Mouse (Mus musculus) lung, postnatal 25 days (tissue): ENCODE measurements around the gene Areg.

Source experiments
- DNase-seq: peaks from one replicate; pipeline ENCODE4 v3.0.0; 2022; ENCODE audit warnings: low spot score

Gene Areg

GRCm38 (mm10) chr5:91139446-91139873 is at the start of gene Areg:
Gene Areg (plus strand): TSS chr5:91139599.
- DNase-seq: peak; percentile 44

GRCm38 (mm10) chr5:91090301-91090700 is 49.1 kb upstream of the Areg start:
- DNase-seq: no peak

GRCm38 (mm10) chr5:91097911-91098614 is 41.3 kb upstream of the Areg start:
- DNase-seq: no peak

GRCm38 (mm10) chr5:91101742-91102141 is 37.7 kb upstream of the Areg start:
- DNase-seq: no peak

GRCm38 (mm10) chr5:91103943-91104665 is 35.3 kb upstream of the Areg start:
- no peak for DNase-seq

GRCm38 (mm10) chr5:91106248-91106647 is 33.2 kb upstream of the Areg start:
- no peak for DNase-seq

GRCm38 (mm10) chr5:91110023-91110670 is 29.3 kb upstream of the Areg start:
- no peak for DNase-seq

- DNase-seq: no peak
Measured at GRCm38 (mm10) chr5:91111019-91111418, 28.4 kb upstream of the Areg start.

- no peak for DNase-seq
Measured at GRCm38 (mm10) chr5:91113967-91114366, 25.4 kb upstream of the Areg start.

GRCm38 (mm10) chr5:91114574-91114973 is 24.8 kb upstream of the Areg start:
- no peak for DNase-seq

GRCm38 (mm10) chr5:91118618-91119017 is 20.8 kb upstream of the Areg start:
- no peak for DNase-seq

- DNase-seq: no peak
Measured at GRCm38 (mm10) chr5:91123404-91123803, 16.0 kb upstream of the Areg start.

GRCm38 (mm10) chr5:91124140-91124539 is 15.3 kb upstream of the Areg start:
- DNase-seq: no peak

GRCm38 (mm10) chr5:91126623-91127022 is 12.8 kb upstream of the Areg start:
- no peak for DNase-seq

- no peak for DNase-seq
Measured at GRCm38 (mm10) chr5:91134961-91135360, 4.4 kb upstream of the Areg start.

- no peak for DNase-seq
Measured at GRCm38 (mm10) chr5:91138970-91139369, 429 bp upstream of the Areg start.

GRCm38 (mm10) chr5:91140896-91141448 is 1.6 kb downstream of the Areg start:
- DNase-seq: no peak

GRCm38 (mm10) chr5:91144971-91145370 is 5.6 kb downstream of the Areg start:
- no peak for DNase-seq

GRCm38 (mm10) chr5:91147001-91147400 is 7.6 kb downstream of the Areg start:
- DNase-seq: no peak

GRCm38 (mm10) chr5:91148054-91148453 is 8.7 kb downstream of the Areg start:
- DNase-seq: no peak

- no peak for DNase-seq
Measured at GRCm38 (mm10) chr5:91156677-91157076, 17.3 kb downstream of the Areg start.

GRCm38 (mm10) chr5:91157169-91157568 is 17.8 kb downstream of the Areg start:
- no peak for DNase-seq

GRCm38 (mm10) chr5:91162787-91163186 is 23.4 kb downstream of the Areg start:
- no peak for DNase-seq
